Mouse (Mus musculus) layer of hippocampus, postnatal 14 days (tissue): ENCODE data around the gene Clock. TPM values are rescaled to one million over a fixed set of nuclear protein-coding genes. Genes with fewer than 3 reads are reported as not detected.

ENCODE experiments used
- DNase-seq, 2 experiments: peaks; one replicate each; pipeline ENCODE4 v3.0.0; 2021 to 2022; ENCODE audit warnings: low spot score in 2 of 2, mixed read lengths in 1 of 2
- long read RNA-seq, 2 experiments: library from polyadenylated mRNA; stranded (forward); transcript quantifications; one replicate each; pipeline ENCODE4 v2.0.0; 2021
- total RNA-seq, 2 experiments: library from RNA; stranded (reverse); gene quantifications; 2 replicates each; pipeline ENCODE4 v1.2.3; 2021

Clock gene
- total RNA-seq = 10 to 100 TPM; 47.9 to 48.5 TPM
- long read RNA-seq, experiment 1, full-length matches to known transcripts = 1 of 11 reads
- long read RNA-seq, experiment 1, partial matches to known transcripts = 4 of 11 reads
- long read RNA-seq, experiment 1, other reads (novel, unspliced or antisense) = 6 of 11 reads
- long read RNA-seq, experiment 2, full-length matches to known transcripts = 1 of 13 reads
- long read RNA-seq, experiment 2, partial matches to known transcripts = 3 of 13 reads
- long read RNA-seq, experiment 2, other reads (novel, unspliced or antisense) = 9 of 13 reads

DNA sequence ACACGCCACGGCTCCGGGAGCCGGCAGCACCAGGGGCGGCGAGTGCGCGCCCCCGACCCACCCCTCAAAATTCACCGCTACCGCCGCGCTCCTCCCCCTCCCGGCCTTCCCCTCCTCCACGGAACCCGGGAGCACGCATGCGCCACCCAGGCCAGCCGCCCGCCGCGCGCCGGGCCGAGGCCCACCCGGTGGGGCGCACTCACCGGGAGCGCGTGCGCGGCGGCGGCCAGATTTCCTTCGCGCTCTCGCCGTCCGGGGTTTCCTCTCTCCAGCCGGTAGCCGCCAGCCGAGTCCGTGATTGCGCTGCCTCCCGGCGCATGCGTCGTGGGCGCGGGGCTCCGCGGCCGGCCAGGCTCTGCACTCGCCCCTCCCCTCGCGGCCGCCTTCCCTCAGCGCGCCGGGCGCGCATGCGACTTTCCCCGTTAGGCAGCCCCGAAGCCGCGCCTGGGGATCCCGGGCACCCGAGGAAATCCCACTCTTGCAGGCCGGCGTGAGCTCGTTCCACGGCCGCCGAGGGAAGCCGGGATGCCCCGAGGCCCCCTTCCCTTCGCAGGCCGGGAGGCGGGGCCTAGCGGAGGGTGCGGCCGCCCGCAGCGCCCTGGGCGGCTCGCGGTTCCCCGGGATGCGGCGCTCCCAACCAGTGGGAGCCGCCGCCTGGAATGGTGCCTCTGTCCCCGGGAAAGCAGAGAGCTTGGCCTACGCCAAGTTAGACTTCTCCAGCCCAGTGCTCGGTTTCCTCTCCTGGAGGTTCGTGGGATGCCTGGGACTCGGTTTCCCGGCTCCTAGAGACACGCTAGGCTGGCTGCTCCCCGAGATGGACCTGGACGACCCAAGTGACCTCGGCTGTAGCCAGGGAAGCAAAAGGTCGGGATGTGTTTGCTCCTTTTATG is at the start of gene Clock:
Clock (minus strand) TSS at position 341 of the 890 bp plus-strand sequence.
- DNase-seq = peak; percentile 92 to 93

DNA sequence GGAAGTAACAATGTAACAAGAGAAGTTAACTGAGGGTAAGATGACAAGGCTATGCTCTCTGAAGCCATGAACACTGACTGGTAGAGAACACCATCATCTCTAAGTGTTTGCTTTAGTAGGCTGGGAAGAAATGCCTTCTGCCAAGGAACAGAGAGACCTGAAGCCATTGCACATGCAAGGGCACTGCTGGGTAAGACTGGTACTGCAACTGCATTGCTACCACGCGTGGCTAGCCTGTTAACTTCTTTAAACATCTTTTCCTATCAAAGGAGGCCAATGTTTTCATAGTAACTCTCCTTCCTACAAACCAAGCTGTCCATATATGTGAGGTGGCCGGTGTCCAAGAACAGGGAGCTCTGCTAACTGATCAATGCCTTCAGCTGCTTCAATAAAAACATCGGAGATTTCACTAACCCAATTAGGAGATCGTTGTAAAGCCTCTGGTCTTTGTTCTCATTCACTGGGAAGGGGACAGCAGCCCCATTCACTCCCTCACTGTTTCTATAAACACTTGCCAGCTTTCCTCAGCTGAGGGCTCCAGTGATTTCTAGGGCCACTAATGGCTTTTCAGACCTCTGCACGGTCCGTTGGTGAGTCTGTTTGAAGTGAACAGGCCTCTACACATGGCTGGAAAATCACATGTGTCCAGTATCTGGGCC is 47.5 kb upstream of the Clock start:
- peak; percentile 12 to 31 for DNase-seq

DNA sequence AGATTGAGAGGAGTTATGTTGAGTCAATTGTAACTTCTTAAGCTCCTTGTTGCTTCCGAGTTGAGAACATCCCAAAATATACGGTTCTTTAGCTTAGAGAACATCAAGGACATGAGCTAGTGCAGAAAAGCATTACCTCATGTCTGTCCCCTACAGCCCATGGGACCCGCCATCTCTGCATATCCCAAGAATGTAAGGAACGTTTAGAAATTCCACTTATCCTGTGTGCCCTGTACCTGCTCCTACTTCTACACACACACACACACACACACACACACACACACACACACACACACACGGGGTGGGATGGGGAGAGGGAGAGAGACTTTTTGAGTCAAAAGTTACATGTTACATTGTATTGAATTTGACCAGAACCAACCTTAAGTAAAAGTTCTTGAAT is 46.9 kb upstream of the Clock start:
- DNase-seq = no peak

- DNase-seq = peak; percentile 17 to 62
Measured at GRCm38 (mm10) chr5:76346137-76346536, 41.5 kb upstream of the Clock start.

DNA sequence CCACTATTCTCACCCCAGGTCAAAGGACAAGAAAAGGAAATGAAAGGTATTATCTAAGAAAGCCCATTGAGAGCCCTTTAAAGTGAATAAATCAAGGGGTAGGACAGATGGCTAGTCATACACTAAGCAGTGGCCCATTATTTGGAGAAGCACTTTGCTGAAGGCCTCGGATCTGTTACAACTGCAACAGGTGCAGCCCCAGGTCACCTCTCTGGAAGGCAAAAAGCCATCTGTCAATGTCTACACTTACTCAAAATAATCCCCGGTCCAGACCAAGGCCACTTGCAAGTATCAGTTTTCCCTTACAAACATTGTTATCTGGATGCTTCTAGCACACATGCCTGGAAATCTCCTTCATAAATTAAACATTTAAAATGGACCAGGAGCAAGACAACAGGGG is 36.3 kb upstream of the Clock start:
- DNase-seq = no peak

GRCm38 (mm10) chr5:76337100-76337499 is 32.5 kb upstream of the Clock start:
- no peak for DNase-seq

DNA sequence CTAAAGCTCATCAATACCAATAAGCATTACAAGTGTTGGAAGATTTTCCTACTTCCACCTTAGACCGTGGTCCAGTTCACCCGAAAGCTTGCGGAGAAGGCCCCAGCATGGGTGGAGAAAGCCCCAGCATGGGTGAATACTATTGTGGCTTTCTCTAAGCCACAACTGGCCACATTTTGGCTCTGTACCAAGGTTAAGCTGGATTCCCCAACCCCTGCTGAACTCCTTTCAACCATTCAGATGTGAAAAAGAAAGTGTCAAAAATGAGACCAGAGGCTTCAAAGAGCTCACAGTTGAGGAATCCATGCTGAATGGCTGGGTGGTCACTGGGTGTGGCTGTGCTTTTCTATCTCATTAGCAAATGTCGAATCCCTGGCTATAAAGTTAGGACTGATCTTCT is 29.2 kb upstream of the Clock start:
- no peak for DNase-seq

DNA sequence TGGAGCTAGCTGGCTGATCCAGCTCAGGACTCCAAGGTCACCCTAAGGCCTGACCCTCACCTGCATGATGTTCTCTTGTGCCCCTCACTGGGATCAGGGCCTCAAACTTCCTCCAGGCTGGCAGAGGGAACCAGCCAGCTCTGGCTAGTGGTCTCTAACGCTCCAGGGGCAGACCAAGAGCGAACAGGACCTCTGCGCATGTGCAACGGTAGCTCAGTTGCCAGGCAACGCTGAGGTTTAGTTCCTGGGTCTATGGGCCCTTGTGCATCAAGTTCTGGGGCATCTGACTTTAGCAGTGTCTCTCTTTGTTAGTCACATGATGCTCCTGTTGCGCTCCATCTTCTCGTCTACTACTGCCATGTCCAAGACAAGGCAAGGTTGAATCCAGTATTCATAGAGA is 26.4 kb upstream of the Clock start, which contains the start of gene Pdcl2:
Pdcl2 (minus strand) TSS at position 204 of the 400 bp plus-strand sequence.
- no peak for DNase-seq

DNA sequence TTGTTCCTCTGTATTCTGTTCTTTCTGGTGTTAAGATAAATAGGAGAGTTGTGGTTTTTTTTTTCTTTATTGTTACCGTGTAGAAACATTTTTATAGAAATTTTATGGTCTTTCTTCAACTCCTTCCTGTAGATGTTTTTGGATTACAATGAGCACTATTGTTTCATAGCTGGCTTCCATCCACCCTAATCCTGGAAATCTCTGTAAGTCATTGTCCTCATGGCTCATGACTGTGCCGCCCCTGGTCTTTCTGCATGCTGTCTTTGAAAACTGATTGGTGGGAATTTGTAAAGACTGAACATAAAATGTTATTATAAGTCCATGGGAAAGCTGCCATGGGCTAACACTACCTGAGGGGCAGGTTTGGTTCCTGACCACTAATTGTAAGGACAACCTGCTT is 22.7 kb upstream of the Clock start:
- no peak for DNase-seq

- no peak for DNase-seq
Measured at GRCm38 (mm10) chr5:76325113-76325512, 20.5 kb upstream of the Clock start.

GRCm38 (mm10) chr5:76321249-76322196 is 16.9 kb upstream of the Clock start:
- DNase-seq = no peak

GRCm38 (mm10) chr5:76308206-76308605 is 3.6 kb upstream of the Clock start:
- DNase-seq = no peak

DNA sequence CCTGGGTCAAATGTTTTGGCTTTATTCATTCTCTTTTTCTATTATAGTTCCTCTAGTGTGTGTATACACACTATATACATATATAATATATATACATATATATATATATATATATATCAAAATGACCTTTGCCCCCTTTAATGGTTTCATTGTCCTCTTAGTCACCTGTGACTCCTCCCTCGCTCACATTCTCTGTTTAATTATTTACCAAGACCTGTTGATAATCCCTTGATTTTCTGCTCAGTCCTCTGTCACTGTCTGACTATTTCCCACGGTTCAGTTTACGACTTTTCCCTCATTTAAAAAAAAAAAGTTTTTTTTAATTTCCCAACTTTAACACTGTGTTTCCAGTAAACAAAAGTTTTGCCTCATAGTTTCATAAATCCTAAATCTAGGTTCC is 1.7 kb upstream of the Clock start:
- DNase-seq = no peak

- DNase-seq = no peak
Measured at GRCm38 (mm10) chr5:76305616-76306015, 1.0 kb upstream of the Clock start.

- DNase-seq = peak; percentile 63 to 71
Measured at GRCm38 (mm10) chr5:76303745-76304451, 694 bp downstream of the Clock start.

GRCm38 (mm10) chr5:76303379-76303744 is 1.2 kb downstream of the Clock start:
- peak in 1 of 2 experiments; percentile 19 for DNase-seq

GRCm38 (mm10) chr5:76302009-76302408 is 2.6 kb downstream of the Clock start:
- no peak for DNase-seq

DNA sequence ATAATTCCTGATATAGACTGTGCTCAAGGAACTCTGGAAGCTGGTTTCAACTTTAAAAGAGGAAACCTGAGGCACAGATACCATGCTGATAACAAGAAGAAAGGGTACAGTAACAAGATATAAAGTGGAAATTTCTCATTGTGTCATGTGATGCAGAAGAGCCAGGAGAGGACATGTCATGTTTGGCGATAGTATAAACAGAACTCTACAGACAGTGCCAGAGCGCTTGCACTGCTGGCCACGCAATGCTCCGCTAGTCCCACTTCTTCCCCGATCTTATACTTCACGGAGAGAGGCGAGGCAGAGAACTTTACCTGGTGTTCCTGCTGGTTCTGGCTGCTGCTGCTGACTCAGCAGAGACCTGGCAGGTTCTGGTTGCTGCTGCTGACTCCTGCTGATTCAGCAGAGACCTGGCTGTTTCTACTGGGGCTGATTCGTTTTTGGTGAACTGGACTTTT is 15.3 kb downstream of the Clock start:
- no peak for DNase-seq

DNA sequence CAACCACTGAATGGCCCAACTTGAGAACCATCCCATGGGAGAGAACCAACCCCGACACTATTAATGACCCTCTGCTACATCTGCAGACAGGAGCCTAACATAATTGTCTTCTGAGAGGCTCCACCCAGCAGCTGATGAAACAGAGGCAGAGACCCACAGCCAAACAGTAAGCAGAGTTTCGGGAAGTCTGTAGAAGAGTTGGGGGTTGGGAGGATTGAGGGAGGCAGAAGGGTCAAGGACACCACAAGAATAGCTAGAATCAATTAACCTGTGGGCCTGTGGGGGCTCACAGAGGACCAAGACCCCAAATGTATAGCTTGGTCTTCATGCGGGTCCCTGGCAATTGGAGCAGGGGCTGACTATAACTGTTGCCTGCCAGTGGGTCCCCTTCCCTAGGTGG is 16.3 kb downstream of the Clock start:
- no peak for DNase-seq

- no peak for DNase-seq
Measured at GRCm38 (mm10) chr5:76287062-76287461, 17.5 kb downstream of the Clock start.
